Mouse (Mus musculus): Measurements from ENCODE around the gene Mvb12a. TPM values are rescaled to one million over a fixed set of nuclear protein-coding genes. Genes with fewer than 3 reads are reported as not detected.
A peak's percentile ranks its signal among the peaks of the same experiment; 100 is the strongest.
"Not testable (repeated sequence)": the region's sequence is repeated elsewhere in the genome, so short reads cannot be mapped to it uniquely, and the experiment has no call there.

Mvb12a gene
- total RNA-seq, 2 experiments from 2014 or later, result 22.5 to 24.8 TPM

DNA sequence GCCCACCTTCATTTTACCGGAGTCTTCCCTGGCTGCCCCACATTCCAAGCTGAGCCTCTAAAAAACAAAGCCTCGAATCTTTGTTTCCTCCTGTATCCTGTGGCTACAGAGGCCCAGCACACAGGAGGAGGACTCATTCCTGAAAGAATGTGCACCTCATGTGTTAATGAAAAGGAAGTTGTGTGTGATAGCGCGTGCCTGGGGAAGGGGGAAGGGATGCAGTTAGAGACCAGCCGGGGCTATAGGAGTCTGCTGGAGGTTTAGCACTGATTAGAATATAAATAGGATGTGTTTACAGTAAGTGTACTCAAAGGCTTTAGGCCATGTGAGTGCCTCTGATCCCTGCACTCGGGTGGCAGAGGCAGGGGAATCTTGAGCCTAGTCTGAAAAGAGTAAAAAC, 16.4 kb upstream of the Mvb12a start:
- no peak for DNase-seq (ENCODE audit: low spot score)

DNA sequence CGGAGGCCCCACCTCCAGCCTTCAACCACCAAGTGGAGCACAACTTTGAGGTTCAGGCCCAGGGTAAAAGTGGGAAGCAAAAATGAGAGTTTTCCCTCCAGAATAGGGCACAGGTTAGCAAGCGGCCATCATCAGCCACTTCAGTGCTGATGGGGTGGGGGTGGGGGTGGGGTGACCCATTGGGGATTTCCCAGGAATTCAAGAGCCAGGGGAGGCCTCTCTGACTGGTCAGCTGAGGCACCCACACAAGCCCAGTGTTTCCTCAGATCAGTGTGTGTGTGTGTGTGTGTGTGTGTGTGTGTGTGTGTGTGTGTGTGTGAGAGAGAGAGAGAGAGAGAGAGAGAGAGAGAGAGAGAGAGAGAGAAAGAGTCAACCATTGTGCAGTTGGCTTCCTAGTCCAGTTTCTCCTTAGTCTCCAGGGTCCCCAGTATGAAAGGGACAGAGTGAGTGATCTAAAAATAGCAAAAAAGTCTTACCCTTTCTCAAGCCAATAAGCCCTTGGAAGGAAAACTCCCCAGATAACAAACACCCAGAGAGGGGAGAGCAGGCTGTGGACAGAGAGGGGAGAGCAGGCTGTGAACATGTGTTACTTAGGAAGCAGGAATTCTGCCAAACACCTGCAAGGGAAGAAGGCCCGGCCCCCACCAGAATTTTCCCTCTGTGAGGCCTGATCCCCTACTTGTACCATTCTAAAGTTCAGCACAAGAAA, 15.4 kb upstream of the Mvb12a start:
- DNase-seq (ENCODE audit: low spot score), result no peak

DNA sequence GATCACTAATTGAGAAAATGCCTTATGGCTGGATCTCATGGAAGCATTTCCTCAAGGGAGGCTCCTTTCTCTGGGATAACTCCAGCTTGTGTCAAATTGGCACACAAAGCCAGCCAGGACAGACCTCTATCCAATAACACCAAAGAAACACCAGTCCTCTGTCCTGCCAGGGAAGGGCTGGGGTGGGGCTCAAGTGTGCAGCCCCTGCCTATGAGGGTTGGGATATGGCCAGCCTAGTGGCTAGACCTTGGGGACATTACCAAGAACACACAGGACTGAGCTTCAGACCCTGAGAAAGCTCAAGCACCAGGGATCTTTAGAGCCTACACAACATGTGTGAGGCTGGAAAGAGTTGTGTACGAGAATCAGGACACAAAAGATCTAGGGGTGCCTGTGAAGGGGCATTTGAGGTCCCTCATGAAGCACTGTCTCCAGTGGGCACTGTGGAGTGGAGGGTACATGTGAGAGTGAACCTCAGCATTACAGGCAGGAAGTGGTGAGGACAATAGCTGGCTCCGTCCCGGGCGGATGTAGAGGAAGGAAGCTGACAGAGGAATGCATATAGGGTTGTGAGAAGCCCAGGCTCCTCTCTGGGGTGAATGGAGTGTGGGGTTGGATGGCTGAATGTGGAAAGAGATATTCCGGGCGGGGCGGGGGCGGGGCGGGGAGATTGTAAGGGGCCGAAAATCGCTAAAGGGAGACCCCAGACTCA, 14.2 kb upstream of the Mvb12a start:
- DNase-seq (ENCODE audit: low spot score), result no peak

DNA sequence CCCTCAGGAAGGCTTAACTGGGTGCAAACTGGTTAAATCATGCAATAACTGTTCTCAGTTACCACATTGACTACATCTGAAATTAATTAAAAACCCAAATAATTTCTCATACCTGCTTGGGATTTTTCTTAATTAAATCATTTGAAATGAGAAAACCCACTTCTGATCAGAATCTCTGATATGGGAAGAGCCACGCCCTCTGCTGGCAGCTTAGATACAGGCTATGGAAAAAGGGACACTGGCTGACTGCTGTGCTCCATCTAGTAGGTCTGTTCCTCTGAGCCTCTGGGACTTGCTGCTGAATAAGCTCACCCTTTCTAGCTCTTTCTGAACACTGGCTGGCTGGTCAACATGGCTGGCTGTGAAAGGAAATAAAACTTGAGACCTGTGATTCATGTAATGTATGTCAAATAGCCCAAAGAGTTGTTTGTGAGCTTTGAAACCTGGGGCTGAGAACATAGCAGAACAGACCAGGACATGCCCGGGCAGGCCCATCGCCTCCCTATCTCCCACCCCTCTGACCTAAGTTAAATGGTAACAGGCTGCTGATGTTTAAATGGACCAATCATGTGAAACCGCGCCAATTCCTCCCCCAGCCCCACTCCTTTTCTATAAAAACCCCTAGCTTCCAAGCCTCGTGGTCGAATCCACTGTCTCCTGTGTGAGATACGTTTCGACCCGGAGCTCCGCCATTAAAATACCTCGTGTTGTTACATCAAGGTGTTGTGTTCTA, 11.8 kb upstream of the Mvb12a start:
- not testable (repeated sequence) for DNase-seq (ENCODE audit: low spot score)

DNA sequence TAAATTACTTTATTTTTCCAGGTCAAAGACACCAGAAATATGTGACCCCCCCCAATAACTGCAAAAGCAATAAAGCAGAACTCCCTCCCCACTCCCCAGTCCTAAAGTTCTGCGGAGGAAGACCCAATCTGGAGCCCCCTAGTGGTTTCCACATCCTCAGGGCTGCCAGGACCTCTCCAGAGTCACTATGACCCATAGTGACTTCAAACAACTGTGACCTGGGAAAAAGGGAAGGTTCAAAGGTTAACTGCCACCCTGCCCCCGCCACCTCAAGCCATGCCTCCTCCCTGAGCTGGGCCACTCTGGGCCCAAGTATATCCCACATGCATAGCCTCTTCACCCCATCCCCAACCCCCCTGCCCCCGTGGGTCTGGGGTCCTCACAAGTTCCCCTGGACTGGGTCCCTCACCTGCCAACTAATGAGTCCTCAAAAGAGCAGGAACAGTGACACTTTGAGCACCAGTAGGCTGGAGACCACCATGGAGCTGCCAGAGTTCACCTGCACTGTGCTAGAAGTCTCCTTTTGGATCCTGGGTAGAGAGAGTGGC, 8.4 kb upstream of the Mvb12a start:
- DNase-seq (ENCODE audit: low spot score), result no peak

DNA sequence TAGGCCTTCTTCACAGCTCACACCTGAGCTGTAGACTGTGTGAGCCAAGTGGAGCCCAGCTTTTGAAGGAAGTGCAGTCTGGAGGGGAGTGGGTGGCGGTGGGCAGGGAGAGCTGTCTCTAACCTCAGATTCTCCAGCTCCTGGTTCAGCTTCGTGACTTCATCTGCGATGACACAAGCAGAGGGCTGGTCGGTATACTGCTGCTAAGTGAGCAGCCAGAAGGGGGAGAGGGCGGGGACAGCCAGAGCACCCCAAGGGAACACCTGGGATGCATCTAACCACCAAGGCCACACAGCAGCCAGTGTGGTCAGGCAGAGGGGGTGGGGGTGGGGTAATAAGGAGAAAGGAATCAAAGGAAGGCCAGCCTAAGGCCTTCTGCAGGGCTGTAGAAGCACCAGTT, 7.1 kb upstream of the Mvb12a start:
- DNase-seq (ENCODE audit: low spot score), result no peak

DNA sequence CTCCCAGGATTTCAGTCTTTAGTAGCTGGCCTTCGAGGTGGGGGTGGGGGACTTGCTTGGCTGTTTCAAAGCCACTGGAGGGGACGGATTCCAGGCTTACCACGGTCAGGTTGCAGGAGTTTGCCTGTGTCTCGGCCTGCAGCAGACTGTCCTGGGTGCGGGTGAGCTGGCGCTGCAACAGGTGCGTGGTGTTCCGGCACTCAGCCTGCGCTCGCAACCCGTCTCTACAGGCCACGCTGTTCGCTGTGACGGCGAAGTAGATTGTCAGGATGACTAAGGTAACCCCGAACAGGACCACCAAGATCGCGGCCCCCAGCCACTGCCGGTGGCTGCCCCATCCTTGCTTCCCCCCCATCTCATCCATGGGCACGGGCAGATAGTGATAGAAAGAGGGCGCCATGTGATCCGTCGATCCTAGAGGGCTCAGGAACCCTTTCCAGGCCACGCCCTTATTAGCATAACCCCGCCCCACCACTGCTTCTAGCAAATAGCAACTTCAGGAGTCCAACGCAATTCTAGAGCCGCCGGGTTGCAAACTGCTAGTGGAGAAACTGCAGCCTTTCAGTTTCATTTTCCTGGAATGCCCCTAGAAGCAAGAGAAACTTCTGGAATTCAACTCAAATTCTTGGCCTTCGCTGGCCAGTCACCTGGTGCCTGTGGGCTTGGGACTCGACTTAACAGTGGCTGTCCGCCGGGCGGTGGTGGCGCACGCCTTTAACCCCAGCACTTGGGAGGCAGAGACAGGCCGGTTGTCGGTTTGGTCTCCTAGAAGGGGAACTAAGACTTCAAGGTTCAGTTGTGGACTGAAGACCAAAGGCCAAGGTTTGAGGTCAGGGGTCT, 5.5 kb upstream of the Mvb12a start, which contains the start of gene Bst2:
Gene Bst2, minus strand, starts transcription at position 429 of the 840 bp plus-strand sequence.
- DNase-seq (ENCODE audit: low spot score), result peak; percentile 91

DNA sequence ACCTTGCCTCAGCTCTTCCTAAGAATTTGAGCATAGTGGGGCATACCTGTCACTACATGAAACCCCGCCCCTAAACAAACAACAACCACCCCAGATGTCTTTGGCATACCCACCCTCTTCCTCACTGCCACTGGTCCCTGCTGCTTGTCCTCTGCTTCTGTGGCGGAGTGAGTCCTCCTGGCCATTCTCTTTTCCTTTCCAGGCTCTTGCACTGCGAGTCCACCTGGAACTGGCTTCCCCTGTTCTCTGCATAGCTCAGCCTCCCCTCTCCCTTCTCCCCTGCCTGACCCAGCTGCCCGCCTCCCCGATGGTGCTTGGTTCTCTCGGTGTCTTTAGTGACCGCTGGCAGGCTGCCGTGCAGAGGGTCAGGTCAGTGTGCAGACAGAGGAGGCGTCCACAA, 1.0 kb downstream of the Mvb12a start:
- no peak for DNase-seq (ENCODE audit: low spot score)

DNA sequence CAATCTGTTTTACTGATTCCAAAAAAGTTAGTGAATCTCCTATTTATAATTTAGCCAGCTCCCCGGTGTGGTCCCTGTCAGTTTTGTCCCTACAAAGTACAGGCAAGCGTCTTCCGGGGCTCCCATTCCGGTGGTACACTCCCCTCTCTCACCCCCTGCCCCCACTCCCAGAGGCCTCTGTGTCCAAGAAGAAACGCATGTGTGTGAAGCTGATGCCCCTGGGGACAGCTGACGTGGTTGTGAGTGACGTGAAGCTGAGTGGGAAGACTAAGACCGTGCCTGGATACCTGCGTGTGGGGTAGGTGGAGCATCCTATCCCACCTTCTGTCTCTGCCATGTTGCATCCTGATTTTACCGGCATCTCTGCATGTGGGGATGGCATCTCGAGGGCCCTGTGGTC, 2.3 kb downstream of the Mvb12a start:
- no peak for DNase-seq (ENCODE audit: low spot score)

DNA sequence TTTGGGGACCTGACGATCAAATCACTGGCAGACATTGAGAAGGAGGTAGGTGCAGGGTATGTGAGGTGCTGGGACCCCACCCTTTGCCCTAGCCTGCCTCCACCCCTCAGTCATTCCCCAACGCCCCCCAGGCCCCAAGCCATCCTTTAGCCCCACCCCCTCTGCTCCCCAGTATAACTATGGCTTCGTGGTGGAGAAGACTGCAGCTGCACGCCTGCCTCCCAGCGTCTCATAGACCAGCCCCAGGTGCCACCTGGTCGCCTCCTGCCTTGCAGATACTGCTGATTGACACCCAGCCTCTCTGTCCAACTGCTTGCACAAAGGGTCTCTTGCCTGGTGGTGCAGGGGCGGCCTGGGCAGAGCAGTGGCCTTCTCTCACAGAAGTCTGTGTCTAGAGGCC, 4.9 kb downstream of the Mvb12a start:
- no peak for DNase-seq (ENCODE audit: low spot score)

DNA sequence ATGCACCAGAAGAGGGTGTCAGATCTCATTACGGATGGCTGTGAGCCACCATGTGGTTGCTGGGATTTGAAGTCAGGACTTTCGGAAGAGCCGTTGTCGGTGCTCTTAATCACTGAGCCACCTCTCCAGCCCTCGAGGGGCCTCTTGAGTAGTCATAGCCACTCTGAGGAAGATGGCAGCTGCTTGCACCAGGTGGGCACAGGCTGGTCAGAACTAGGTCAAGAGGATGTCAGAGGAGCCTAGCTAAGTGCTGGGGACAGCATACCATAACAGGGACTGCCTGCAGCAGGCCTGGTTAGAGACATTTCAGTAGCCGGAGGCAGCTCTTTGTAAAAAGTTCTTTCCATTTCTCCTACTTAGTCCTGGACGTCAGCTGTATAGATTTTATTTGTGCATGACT, 8.0 kb downstream of the Mvb12a start:
- DNase-seq (ENCODE audit: low spot score), result no peak

DNA sequence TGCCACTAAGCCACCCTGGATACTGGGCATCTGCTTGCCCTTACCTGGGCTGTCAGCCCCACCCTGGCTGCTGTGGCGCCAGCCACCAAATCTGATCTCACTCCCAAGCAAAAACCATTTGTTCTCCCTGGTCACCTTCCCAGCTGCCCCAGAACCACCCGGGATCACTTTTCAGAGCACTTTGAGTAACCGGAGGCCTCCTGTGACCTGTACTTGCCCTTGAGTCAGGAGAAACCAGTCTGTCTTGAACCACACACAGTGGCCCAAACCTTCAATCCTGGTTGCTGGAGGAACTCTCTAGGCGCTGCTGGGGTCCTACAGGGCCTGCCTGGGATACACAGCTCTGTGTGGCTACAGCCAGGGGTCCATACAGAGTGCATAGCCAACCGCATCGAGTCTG, 10.0 kb downstream of the Mvb12a start:
- DNase-seq (ENCODE audit: low spot score), result no peak

DNA sequence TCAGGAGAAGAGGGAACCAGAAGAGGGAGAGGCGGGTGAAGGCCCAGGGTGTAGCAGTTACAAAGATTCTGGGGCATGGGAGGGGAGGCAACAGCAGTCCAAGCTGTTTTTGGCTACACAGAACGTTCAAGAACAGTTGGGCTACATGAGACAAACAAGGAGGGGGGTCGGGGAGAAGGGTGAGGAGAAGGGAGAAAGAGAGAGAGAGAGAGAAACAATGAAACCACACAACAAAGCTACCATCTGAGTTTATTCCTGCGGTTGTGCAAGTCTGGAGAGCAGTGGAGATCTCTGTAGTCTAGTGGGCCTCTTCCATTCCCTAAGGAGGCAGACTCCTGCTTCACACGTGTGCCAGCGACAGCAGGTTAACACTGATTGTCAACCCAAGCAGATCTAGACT, 11.3 kb downstream of the Mvb12a start:
- DNase-seq (ENCODE audit: low spot score), result no peak

DNA sequence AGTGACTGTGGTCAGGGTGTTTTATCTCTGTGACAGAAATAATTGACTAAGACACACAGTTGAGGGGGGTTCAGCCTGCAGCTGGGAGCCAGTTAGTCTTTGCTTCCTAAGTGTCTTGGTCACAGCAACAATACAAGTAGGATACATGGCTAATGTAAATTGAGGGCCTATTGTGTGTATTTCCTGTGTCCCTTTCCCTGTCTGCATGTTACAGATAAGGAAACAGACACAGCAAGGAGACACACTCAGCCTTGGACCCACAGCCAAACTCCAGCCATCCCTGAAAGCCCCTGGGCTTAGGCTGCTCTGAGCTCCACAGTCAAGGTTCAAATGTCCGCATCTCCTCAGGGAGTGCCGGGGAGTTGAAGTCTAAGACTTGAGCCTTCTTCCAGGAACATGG, 11.9 kb downstream of the Mvb12a start:
- no peak for DNase-seq (ENCODE audit: low spot score)

DNA sequence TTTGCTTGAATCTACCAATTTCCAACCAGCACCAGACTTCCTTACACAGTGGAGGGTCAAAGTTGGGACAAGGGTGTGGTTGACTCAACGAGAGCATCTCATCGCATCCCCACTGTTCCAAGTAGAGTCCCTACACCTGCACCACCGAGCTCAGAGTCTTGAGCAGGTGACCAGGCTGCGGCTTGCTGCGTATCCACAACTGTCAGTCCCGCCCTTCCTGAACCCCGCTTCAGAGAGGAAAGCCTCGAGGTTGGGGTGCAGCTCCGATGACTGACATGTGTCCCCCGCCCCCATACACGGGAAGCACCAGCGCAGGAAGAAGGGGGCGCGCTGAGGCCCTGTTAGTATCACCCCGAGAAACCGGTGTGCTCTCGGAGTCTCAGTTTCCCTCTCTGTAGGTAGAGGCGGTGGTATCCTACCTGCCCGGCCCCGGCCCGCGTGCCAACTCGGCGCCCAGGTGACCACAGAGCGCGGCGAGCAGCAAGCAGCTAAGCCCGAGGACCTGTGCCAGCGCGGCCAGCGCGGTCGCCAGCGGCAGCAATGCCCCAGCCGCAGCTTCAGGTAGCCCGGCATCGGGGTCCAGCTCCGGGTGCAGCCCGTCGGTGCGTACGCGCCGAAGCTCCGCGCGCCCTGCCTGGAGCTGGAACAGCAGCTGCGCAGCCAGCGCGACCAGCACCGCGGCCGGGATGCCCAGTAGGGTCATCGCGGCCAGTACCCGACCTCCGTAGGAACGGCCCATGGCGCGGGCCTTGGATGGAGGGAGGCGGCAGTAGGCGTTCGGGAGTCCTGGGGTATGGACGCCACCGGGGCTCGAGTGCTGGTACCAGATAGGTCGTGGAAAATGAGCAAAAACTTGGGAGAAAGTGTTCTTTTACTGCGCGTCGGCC, 15.6 kb downstream of the Mvb12a start, which contains the start of gene Tmem221:
Gene Tmem221, minus strand, starts transcription at position 801 of the 887 bp plus-strand sequence.
- DNase-seq (ENCODE audit: low spot score), result no peak

DNA sequence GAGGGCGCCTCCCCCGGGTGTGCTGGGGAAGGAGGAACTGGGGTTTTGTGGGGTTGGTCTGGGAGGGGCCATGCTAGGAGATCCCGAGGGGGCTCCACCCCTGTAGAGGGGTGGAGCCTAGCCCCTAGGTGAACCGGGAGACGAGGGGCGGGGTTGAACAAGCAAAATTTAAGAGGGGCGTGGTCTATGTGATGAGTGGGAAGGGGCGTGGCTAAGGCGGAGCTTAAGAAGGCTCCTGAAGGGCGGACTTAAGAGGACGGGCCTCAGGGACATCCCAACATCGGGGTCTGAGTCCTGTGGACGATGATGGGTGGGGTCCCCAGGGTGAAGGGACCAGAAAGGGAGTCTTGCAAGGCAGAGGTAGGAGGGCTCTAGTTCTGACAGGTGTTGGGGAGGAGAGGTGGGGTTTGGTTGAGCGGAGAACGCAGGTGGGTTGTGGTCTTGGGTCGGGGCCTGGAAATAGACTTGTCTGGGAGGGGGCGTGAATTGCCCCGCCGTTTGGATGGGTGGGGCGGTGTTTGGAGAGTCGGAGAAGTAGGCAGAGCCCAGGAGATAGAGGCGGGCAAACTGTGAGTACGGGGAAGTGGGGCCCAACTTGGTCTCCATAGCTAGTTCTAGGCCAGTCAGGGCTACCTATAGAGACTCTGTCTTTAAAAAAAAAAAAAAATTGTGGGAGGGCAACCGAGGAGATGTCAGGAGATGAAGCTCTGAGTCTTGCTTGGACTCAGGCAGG, 16.4 kb downstream of the Mvb12a start:
- DNase-seq (ENCODE audit: low spot score), result peak; percentile 59

DNA sequence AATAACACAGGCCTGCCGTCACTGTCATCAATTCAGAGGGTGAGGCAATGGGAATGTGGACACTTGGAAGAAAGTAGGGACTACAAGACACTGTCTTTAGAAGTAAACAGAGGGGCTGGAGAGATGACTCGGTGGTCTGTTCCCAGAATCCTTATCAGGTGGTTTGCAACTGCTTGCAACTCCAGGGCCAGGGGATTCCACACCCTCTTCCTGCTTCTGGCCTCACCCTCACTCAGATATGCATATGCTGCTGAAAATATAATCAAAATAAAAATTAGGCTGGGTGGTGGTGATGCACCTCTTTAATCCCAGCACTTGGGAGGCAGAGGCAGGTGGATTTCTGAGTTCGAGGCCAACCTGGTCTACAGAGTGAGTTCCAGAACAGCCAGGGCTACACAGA, 17.3 kb downstream of the Mvb12a start:
- DNase-seq (ENCODE audit: low spot score), result no peak

DNA sequence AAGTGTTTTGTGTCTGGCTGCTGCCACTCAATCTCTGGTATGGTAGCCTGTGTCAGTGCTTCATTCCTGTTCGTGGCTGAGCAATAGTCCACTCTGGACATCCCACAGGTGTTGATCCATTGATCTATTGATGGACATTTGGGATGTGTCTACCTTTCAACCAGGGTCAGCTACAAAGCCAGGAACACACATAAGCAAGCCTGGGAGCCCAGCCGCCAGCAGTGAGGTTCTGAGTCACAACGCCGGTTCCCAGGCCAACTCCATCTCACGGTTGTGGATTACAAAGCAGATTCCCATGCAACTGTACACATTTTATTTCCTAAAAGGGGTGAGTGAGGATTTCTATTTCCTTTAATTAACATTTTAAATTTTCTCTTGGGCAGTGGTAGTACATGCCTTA, 18.0 kb downstream of the Mvb12a start:
- DNase-seq (ENCODE audit: low spot score), result no peak

DNA sequence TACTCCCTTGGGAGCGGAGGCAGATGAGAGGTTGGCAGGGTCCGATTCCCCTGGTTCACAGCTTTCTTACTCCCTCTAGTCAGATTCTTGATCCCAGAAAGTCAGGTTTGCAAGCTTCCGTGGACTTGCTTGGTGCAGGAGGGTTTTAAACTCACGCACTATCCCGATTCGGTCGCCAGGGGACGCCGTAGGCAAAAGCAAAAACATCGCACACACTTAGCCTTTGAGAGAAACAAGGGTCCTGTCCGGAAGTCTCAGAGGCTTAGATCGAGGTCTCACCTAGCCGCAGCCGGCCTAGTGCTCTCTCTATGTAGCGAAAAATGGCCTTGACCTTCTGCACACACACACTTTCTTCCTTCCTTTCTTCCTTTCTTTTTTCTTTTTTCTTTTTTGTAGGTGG, 18.7 kb downstream of the Mvb12a start:
- DNase-seq (ENCODE audit: low spot score), result peak; percentile 59

Data from gastrocnemius, adult 18-20 months (tissue).